Mouse (Mus musculus): ENCODE measurements at regions not wholly inside any gene's neighbourhood (a gene's known extent, or its start where the extent isn't known, plus 50 kb on each side); places are given as distances from the start of the nearest gene placed in this dataset.

GRCm38 (mm10) chr11:110716369-110716768 is 251.5 kb upstream of the Kcnj16 start:
- no peak for DNase-seq

DNA sequence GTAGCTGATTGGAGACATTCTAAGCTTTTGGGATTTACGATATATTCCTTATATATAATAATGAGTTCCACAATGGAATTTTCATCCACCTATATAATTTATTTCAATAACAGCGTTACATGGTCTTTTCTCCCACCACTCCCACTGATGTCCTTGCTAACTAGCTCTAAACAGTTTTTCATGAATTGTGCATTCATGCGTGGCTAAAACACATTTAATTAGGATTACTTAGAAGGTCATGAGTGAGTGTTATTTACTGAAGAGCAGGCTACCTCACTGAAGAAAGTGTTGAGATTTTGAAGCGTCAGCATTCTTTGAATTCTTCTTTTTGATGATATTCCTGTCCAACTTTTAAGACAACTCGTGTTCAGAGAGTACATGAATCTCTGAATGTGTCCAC is 245.1 kb upstream of the Kcnj16 start:
- DNase-seq, result no peak

DNA sequence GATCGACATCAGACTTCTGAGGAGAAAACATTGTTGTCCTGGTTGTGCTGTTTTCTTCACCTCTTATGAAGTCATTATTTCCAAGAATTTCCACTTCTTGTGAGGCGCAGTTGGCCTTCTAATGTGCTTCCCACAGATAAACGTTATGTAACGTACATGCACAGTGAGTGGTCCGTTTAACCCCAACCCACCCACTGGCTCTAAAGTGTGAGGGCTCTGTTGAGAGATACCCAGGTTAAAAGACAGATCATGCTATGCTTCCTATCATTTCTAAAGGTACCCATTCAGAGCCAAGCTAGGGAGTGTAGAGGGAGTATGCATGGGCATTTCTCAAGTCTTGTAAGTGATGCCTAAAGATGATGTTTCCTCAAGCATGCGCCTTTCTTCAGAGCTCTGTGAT is 243.9 kb upstream of the Kcnj16 start:
- no peak for DNase-seq

DNA sequence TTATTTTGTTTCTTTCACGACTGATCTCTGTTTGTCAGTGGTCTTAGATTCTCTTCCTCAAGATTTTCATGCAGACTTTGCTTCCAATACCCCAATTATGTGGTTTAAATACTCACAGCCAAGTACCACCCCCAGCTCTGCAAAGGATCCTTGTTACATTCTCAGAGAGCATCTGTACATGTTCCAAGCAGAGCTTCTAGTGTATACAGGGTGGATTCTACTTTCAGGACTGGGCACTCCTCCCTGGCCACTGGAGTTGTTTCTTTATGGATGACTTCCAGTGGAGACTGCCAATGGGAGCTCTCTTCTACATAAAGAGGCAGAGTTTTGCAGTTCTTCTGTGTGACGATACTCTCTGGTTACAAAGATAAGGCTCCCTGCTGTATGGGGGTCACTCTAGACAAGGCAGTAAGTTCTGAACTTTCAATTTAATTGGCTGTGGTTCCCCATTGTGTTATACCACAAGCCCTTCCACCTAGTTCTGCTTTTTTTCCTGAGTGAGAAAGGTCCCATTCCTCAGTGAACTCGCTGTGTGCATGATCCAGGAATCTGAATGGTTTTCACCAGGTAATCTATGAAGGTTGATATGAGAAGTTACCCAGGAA is 240.4 kb upstream of the Kcnj16 start:
- DNase-seq, result no peak

DNA sequence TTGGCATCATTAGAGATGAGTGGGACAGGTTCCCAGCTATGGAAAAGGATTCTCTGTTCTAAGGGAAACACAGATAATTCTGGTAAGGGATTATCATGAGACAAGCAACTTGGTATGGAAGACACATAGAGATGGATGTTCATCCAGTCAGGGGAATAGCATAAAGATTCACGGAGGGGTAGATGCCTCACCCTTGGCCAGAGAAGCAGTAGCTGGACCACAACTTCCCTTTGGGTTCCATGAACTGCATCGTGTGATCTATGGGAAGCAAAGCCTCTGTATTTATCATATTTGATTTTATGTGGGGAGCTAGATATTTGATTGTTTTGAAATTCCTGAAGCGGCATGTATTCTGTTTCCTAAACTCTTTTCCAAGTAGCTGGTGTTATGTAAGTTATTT is 236.3 kb upstream of the Kcnj16 start:
- no peak for DNase-seq

GRCm38 (mm10) chr11:110774128-110774527 is 193.7 kb upstream of the Kcnj16 start:
- no peak for DNase-seq

DNA sequence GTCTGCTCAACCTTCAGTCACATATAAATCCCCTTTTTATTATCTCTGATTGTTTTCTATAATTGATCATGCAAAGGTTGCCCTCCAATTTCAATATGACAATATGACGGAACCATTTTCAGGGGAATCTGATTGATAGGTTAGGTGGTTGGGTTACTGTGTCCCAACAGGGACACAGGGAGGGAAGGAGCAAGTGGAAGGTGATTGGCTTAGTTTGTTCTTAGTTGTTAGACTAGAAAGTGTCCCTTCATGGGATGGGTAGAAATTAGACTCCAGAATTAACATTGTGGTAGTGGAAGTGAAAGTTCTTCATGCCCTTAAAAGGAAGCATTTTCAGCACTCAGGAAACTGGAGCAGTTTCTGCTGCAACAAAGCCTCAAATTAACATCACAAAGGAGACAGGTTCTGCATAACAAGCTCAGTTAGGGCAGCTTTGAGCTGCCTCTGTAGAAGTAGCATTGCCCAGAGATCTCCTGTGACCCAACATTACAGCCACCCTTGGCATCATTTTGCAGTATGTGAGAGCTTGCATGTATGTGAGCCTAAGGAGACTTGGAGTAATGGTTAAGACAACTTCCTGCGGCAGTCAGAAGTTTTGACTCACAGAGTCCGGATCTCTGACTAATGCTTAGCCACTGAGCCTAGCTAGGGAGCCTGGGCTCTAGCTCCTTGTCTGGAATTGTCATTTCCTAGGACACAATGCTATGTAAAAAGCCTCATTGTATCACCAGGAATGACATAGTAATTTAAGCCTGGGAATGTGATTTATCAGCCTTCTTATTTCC is 186.1 kb upstream of the Kcnj16 start:
- no peak for DNase-seq

DNA sequence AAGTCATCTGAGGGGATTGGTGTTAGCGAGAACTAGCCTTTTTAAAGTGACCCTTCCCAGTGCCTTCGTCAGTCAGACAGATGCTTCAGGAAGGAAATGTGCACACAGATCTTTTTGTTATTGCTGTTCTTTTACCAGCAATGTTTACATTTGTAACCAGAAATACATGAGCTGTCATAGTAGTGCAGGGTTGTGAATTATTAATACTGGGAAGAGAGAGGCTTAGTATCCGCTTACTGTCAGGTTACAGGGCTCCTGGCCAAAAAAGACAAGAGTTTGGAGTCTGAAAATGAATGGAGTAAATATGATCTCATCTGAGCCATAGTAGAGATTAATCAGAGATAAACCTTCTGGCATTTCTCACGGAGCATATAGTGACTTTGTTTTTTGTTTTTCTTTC is 178.3 kb upstream of the Kcnj16 start:
- no peak for DNase-seq

- DNase-seq, result no peak
These were observed 167.8 kb upstream of the Kcnj16 start for GRCm38 (mm10) chr11:110799887-110800578.

DNA sequence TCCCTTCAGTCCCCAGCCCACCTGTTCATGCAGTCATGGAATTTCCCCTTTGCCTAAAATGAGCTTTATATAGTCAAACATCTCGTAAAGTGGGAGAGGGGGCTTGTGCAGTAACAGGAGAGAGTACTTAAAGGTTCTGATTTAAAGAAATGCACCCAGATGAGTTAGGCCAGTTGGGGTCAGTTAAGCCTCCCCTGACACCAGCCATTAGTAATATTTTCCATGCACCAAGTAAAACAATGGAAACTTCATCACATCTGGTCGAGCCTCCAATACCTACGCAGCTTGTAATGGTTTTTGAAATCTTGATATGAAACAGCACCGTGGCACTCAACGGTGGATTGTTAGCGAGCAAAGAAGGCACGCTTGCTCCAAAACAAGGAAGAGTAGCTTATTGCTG is 165.8 kb upstream of the Kcnj16 start:
- no peak for DNase-seq

DNA sequence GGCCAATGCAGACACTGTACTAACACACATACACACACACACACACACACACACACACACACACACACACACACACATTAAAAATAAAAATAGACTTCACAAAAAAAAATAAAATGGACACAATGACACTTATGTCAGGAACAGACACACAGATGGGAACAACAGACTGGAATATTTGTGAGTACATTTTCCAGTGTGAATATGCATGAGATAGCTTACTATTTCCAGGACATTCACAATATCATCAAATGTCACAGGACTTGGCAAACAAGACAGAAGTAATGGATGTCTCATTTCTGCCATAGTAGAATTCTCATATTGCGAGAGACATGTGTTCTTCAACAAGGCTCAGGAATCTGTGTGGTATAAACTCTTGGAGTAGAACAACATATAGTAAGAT is 163.8 kb upstream of the Kcnj16 start:
- DNase-seq, result no peak

GRCm38 (mm10) chr11:110813137-110813536 is 154.7 kb upstream of the Kcnj16 start:
- no peak for DNase-seq

GRCm38 (mm10) chr11:110814732-110815131 is 153.1 kb upstream of the Kcnj16 start:
- DNase-seq, result no peak

- DNase-seq, result peak; percentile 2
These were observed 152.6 kb upstream of the Kcnj16 start for GRCm38 (mm10) chr11:110815206-110815605.

DNA sequence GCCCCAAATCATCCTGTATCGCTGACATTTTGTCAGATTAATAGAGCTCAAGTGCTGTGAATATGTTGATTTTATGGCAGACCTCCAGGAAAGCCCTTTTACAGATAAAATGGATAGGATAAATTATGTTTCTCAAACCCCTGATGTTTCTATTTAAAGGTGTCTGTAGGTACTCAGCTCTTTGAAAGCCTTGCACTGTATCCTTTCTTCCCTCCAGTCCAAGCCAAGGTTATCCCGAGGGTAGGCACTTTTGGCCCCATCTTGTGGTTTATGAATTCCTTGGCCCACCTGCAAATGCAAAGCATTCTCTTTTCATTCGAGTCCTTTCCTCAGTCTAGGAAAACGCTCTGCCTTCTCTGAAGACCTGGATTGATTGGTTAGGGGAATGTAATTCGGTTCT is 139.2 kb upstream of the Kcnj16 start:
- no peak for DNase-seq

DNA sequence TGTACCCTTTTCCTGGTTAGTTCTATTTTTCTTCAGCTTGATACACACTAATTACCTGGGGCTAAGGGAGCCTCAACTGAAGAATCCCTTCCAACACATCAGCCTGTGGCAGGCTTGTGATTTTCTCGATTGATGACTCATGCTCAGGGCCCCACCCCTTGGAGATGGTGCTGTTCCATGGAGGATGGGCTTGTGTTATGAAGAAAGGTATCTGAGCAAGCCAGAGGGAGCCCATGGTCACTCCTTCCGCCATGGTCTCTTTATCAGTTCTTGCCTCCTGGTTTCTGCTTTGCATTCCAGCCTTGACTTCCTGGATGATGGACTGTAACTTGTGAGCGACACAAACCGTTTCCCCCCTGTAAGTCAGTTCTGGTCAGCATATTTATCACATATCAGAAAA is 131.1 kb upstream of the Kcnj16 start:
- DNase-seq, result no peak

GRCm38 (mm10) chr11:110839316-110839715 is 128.5 kb upstream of the Kcnj16 start:
- no peak for DNase-seq

- DNase-seq, result no peak
These were observed 99.5 kb upstream of the Kcnj16 start for GRCm38 (mm10) chr11:110868319-110868718.

GRCm38 (mm10) chr11:110870133-110870532 is 97.7 kb upstream of the Kcnj16 start:
- DNase-seq, result no peak

DNA sequence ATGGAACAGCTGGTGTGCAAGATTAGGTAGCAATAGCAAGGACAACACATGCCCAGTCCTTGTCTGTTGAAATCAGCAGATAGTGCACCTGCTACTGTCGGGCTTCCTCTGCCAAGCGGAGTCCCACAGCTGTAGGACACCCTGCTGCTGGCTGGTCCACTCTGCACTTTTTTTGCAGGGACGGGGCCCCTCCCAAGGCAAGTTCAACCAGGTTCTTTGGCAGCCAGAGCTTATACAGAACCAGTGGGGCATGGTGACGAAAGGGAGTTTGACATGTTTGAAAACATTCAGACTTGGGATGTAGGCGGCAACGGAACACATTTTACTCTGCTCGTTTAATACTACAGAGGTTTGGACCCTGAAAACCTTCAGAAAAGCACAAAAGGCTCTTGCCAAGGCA is 93.2 kb upstream of the Kcnj16 start:
- DNase-seq, result no peak

GRCm38 (mm10) chr11:110880971-110881370 is 86.9 kb upstream of the Kcnj16 start:
- DNase-seq, result no peak

- no peak for DNase-seq
These were observed 78.3 kb upstream of the Kcnj16 start for GRCm38 (mm10) chr11:110889354-110890151.

- DNase-seq, result no peak
These were observed 77.4 kb upstream of the Kcnj16 start for GRCm38 (mm10) chr11:110890411-110890810.
